Mouse (Mus musculus): ENCODE results near the gene 1700122O11Rik.

The 1700122O11Rik gene

DNA sequence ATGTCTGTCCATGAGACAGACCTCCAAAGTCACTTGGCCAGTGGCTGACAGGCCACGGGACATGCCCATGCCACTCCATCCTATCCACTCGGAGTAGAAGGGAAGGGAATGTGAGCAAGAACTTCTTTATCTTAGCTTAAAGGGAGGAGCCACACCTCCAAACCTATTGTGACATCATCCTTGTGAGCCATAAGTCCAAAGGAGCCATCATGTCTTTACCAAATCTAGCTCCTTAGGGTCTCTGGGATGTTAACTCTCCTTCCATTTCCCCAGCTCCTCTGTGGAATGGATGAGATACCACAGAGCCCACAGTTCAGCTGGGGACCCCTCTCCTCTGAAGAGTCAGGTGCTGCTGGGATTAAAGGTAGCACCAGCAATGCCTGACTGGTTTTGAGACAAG lies at the start of gene 1700122O11Rik:
Gene 1700122O11Rik (minus strand): TSS at position 101 of the 400 bp plus-strand sequence.
- no peak for DNase-seq

DNA sequence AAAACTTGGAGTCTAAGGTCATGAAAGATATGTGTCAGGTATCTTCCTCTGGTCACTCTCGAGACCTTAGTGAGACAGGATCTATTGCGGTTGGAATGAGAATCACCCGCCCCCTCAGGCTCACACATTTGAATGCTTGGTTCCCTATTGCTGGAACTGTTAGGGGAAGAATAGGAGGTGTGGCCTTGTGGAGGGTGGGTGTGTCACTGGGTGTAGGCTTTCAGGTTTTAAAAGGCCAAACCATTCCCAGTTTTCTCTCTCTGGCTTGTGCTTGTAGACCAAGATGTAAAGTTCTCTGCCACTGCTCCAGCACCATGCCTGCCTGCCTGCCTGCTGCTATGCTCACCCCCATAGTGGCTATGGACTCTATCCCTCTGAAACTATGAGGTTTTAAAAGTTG lies 42.5 kb upstream of the 1700122O11Rik start:
- no peak for DNase-seq

DNA sequence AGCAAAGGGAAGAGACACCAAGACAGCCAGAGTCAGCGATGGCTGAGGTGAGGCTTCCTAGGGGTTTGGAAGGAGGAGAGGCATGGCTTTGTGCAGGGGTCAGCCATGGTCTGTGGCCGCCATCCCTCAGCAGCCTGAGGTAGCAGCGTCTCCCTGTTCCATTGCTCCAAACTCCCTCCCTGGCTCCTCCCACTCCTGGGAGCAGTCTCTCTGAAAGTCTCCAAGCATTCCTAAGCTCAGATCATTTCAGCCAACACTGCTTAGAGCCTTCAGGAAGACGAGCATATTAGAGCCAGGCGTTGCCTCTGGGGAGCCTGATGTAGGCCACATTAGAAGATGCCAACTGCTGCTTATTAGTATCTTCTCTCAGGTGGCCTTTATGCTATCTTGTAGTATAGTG lies 29.6 kb upstream of the 1700122O11Rik start:
- DNase-seq, result no peak

DNA sequence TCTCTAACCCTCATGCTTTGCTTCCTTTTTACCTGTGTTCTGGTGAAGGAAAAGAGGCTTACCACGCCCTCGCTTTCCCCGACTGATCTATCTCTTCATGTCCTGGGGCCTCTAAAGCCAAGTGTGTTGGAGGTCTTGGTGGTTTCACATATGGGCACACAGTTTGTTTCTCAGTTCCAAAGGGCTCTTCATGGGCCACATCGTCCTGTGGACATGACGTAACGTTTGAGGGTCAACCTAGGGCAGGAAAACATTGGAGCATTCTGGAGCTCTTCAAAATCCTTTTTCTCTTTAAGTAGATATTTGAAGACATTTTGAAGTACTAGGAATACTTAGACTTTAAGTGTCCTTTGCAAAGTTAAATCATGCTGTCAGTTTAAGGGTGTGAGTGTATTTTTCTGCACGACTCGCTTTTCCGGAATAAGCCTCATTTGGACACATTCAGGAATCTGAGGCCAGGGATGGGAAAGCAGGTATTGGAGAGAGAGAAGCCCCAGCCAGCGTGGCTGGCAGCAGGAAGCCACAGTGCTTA lies 29.1 kb upstream of the 1700122O11Rik start:
- DNase-seq, result no peak

DNA sequence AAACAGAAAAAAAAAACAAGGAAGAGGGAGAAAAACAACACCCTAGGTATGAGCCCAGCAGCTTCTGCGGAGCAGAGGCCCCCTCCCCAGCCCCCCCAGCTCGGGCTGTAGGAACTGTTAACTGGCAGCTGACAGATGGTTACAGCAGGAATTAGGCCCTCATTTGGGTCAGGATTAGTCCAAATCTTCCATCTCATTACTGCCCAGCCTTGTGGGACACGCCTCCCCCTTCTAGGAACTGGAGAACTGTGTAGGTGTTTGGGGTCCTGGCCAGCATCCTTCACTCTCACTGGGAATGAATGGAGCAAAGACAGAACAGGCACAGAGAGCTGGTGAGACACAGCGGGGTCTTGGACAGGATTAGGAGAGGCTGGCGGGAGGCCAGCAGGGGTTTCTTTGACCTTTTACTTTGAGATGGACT lies 27.0 kb upstream of the 1700122O11Rik start:
- no peak for DNase-seq

DNA sequence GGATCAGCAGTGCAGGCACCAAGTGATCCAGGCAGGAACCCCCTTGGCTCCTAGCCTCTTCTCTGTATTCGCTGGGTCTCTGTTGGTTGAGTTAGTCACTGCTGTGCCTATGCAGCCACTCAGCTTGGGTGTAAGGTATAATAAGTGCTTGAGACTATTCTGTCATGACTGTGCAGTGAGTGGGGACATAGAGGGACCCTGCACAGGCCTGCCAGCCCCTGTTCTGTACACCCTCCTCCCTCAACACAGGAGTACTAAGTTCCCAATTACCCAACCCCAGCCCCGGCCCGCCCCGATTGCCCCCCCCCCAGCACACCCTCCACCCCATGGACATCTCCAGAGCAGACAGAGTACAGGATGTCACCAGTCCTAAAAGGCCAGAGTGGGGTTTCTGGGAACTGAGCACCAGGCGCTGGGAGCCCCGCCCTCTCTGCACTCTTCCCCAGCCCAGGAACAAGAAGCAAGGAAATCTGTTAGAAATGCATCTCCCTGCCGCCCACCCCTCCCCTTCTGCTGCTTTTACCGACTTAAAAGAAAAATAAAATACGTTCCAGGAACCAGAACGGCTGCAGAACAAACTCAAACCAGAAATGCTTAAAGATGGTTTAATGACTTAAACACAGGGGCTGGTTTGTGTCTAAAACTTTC lies 26.2 kb upstream of the 1700122O11Rik start:
- no peak for DNase-seq

DNA sequence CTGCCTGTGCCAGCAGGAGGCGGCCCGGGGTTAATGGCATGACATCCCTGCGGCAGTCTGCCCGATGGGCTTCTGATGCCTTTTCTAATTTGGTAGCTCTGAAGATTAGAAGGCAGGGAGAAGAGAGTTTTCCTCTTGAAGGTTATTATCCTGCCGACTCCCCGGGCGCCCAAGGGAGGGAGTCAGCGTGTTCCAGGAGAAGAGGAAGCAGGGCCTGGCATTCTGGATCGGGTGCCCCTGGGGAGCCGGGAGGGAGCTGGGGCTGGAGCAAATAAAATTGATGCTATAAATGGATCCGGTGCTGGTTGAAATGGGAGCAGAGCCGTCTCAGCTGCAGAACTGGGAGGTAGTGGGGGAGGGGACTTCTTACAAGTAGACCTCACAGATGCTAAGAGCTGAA lies 19.3 kb upstream of the 1700122O11Rik start:
- no peak for DNase-seq

DNA sequence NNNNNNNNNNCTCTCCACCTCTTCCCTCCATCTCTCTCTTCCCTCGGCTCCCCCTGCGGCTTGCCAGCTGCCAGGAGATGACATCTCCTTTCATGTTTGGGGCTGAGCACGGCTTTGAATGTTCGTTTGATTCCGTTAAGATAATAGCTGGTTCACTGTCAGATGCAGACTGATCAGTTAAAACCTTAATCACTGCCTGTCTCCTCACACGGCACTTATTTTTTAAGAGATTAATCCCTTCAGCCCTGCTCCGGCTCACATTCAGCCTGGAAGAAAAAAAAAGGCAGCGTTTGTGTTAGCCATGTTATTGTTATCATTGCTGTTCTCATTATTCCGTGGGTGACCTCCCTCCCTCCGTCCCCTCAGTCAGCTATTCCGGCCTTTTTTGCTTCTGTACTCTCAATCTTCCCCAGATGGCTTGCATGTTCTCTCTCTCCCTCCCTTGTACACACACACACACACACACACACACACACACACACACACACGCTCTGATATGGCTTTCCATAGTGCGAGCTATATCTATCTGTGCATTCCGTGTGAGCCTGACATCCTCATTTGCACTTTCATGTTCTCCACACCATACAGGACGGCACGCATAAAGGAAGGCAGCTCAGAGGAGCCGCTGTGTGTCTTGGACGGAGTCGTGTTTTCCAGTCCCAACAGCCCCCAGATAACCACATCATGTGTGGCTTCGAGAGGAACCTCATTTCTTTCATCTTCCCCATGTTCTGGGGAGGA lies 17.2 kb upstream of the 1700122O11Rik start:
- no peak for DNase-seq

DNA sequence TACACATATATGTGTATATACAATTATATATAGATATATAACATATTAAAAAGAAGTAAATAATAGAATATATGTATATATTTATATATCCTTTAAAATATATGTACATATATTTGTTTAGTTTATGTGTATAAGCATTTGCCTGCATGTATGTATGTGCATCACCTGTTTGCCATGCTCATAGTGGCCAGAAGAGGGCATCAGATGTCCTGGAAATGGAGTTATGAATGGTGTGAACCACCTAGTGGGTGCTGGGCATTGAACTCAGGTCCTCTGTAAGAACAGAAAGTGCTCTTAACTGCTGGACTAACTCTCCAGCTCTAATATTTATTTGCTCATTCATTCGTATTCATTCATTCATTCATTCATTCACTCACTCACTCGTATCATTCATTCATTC lies 15.6 kb upstream of the 1700122O11Rik start:
- no peak for DNase-seq

DNA sequence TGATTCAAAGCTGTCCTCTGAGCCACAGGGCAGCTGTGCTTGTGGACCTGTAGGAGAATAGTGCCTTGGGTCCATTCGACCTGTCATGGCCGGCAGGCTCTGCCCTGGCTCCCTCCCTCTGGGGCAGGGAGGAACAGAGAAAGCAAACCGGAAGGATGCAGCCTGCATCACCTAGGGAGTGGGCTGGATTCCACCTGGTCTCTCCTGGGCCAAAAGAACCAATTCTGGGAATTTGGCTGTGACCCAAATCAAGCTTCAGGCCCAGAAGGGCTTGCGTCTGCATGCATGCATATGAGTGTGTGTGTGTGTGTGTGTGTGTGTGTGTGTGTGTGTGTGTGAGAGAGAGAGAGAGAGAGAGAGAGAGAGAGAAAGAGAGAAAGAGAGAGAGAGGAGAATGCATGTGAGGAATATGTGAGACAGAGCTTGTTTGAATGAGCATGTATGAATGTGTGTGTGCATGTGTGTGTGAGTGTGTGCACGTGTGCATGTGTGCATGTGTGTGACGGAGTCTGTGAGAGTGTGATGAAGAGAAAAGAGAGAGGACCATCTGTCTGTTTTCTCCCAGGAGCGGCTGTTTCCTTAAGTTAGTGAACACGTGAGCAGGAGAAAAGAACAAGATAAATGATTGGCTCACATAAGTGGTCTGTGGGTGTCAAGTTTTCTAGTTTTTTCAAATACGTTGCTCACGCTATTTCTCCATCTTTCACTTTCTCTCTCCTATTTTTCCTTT lies 14.4 kb upstream of the 1700122O11Rik start:
- DNase-seq, result no peak

DNA sequence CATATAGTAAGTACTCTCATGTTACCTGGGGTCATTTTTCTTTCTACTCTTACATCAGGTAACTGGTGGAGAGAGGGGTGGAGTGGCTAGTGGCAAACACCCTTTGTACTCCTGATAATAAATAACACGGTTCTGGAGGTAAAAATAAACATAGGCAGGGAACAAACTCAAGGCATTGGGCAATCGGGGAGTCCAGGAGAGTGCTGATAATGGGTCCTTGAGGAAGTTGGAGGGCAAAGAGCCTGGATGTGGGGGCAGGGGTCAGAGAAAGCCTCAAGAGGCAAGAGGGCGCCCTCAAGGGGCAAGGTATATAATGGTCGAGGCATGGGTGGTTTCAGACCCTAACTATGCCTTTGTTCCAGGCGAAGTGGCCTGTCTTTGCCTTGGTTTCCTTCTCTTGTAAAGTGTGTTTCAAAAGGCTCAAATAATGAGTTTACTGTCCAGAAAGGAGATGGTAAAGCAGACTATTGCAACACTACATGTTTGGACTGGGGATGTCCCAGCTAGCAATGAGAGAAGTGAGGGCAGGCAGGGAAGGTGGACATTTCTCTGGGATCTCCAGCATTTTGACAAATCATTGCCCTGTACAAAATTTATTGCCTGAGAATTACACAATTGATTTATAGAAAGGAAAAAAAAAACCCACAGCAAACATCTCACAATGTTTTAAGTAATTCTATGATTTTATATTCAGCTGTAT lies 13.7 kb upstream of the 1700122O11Rik start:
- no peak for DNase-seq

DNA sequence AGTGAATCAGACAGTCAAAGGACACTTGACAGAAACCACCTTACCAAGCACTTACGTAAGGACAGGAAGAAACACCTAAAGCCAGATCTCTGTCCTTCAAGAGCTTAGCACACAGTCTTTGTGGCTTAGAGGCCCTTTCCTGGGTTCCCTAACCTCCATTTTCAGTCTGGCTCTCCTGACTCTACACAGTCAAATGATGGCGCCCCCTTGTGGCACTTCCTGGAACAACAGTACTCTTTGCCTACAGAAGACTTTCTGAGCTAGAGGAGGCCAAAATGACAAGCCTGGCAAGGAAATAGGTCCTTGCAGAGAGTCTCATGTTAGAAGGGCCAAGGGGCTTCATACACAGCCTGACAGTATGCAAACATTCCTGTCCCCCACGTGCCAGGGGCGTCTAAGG lies 7.5 kb upstream of the 1700122O11Rik start:
- DNase-seq, result peak; percentile 87

DNA sequence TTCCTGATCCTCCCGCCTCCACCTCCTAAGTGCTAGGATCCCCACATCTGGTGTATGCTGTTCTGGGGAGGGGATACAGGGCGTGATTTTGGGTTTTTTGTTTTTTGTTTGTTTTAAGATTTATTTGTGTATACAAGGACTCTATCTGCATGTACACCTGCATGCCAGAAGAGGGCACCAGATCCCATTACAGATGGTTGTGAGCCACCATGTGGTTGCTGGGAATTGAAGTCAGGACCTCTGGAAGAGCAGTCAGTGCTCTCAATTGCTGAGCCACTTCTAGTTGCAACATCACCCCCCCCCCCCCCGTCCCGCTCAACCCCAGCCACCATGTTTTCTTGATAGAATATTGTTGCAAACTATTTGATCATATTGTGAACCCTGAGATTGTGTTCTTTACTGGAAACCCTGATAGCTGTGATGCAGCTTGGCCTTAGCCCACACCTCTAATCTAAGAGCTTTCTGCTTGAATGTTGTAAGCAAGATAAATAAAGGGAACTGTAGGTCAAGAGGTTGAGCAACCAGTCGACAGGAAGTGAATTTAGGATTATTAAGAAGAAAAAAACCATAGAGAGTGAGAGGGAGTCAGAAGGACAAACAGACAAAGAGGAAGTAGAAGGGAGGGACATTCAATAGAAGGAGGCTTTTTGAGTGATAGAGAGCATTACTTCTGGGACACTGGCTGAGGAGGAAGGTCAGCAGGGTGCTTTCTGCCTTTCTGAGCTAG lies 5.2 kb upstream of the 1700122O11Rik start:
- DNase-seq, result no peak

DNA sequence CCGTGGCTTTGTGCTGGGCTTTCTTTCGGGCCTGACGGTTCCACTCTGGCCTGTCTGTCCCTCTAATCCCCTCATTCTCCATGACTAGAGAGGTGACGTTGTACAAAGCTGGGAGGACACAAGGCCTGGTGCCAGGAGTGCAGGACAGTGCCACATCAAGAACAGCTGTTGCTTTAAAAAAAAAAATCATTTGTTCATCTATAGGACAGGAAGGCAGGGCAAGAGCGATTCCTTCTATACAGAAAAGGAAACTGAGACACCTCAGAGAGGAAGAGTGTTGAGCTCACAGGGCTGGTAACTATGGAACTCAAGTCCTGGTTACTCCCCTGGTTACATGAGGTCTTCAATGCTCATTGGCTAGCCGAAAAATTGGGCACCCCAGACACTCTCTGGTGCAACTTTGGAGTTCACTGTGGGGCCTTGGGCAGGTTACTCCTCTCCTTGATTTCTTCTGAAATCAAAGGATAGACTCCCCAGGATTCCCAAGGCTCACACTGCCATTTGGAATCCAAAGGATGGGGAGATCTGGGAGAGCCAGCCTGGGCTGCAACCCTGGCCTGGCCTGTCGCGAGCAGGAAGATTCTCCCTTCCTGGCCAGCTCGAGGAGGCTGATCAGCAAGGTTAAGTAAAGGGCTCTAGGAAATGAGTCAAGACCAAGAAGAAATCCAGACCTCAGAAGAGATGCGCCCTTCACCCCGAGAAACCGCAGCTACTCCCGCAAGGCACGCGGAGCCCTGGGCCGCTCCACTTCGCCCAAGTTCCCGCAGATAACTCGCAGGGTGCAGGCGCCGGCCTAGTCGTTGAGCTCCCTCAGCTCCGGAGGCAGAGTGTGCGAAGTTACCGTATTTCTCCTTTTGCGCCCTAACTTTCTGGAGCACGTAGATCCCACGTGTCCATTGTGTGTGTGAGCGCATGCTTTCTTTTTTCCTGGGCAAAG lies 3.5 kb upstream of the 1700122O11Rik start:
- DNase-seq, result peak; percentile 70

DNA sequence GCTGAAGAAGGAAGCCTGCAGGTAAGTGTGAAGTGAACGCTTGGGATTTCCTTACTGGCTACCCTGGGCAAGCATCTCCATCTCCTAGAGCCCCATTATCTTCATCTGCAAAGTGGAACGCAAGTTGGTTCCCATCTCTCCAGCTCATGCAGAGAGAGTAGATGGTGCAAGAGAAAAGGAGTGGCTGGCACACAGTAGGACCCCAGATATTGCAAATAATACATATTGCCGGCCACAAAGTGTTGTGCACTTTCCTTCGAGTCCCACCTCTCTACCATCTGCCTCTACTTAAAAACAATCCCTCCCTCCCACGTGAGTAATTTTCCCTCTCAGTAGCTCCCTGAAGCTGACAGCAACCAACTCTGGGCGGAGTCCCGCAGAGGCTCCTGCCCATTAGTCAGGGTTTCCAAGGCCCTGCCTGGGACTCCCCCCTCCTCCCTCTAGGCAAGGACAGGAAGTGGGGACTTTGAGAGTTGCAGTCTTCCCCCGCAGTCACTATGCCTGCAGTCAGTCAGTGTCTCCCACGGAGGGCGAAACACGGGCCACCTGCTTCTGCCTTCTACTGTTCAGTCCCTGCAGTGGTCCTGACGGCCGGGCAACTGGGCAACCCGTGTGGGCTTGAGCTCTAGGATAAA lies 1.3 kb upstream of the 1700122O11Rik start:
- DNase-seq, result peak; percentile 68

DNA sequence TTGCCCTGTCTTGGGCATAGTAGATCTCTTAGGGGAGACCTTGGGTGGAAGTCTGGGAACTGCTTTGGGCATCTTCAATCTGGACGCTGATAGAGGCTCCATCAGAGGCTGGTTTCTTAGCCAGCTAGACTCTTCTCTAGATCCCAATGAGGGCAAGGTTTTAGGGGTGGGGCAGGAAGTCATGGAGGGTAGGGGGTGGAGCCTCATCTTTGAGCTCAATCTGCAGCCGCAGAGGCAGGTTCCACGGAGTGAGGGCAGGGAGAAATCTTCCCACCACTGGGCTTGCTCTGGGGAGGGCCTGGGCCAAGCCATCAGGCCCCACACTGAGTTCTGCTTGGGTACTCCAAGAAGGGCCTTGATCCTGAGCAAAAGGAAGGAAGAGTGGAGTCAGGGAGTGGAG lies 1.2 kb downstream of the 1700122O11Rik start:
- DNase-seq, result peak; percentile 35

DNA sequence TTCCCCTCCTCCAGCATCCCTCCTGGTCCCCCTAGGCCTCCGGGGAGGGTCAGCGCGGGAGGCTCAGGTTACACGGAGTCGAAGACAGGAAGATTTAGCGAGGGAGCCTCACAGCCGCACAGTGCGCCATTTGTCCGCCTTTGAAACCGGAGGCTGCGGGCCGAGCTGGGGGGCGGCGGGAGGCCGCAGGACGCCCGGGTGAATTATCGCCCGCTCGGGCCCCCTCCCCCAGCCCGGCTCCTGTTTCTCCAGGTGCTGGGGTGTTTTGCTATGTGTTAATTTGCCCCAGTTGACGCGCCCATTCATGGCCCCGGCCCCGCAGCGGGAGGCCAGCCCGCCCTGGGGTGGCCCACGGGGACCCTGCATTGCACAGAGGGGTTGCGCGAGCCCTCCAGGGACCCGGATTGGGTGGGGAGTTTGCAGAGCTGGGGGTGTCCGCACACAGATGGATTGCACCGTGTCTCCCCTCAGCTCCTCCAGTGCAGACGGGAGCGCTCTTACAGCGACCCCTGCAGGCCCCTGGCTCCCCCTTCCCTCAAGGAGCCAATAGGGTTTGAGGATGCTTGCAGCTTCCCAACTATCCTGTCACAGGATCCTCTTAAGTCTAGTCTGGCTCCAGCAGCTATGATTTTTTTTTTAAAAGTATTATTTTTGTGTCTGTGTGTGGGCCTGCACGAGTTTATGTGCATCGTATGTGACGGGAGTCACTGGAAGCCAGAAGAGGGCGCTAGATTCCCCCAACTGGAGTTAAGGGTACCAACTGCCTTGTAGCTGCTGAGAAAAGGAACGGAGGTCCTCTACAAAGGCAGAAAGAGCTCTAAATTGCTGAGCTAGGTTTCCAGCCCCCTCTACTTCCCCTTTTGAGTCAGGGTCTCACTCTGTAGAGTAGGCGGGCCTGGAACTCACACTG lies 6.3 kb downstream of the 1700122O11Rik start:
- DNase-seq, result peak; percentile 33

DNA sequence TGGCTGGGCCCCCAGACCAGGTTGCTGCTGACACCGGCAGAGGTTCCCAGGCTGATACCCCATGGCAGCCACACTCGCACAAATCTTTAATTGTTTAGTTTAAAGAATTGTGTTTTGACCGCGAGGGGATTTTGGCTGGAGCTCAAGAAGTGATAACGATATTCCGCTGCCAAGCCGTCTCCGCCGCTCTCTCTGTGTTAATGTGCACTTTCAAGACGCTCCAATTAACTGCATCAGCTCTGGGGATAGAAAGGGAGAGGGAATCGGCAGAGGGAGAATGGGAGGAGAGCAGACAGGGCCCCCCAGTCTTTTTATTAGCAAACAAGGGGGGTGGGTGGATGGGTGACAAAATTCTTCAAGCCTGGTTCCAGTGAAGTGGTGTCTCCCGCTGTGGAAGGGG lies 8.9 kb downstream of the 1700122O11Rik start:
- DNase-seq, result no peak

DNA sequence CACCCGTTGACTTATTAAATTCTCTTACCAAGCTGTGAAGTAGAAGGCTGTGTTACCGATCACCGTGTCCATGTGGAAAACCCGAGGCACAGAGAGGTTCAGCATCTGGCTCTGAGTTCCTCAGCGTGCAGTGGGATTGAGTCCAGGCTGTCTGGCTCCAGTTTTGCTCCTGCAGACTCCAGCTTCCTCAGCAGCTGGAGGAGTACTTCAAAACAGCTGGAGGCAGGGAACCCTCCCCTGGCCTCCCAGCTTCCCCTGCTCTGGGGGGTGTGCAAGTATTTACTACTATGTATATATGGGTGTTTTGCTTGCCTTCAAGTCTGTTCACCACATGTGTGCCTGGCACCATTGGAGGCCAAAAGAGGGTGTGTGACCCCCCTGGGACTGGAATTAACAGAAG lies 9.8 kb downstream of the 1700122O11Rik start:
- no peak for DNase-seq

DNA sequence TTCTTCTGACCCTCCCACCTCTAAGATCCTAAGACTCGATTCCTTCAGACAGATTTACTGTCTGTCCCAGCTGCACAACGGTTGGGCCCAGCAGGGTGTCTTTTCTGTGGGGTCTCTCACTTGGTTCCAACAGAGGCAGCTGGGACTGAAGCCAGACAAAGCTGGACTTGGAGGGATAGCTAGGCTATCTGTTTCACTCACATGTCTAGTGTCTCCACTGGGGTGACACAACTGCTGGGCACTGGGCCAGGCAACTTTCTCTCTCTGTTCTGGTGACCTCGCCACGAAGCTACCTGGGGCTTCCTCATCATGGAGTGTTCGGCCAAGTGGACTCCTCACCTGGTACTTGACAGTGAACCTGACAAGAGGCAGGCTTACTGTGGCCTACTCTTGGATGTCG lies 10.4 kb downstream of the 1700122O11Rik start:
- no peak for DNase-seq

Measured in thymus, postnatal 25 days (tissue).